ENCODE assay signal across 16 mouse cellular contexts in genomic region chr15:51296841-51297240, GRCm38 (mm10).
"Had no signal": no experiment of that assay in that cellular context is flagged by ENCODE, and none has a peak within 500 bp of the region (broad histone marks: within the 10 kb centered on the region; RNA-seq: fewer than 3 reads in every experiment).

No protein-coding gene starts in this region.

- ATAC-seq: lung, postnatal 0 days; midbrain, embryonic 13.5 days; midbrain, embryonic 15.5 days had no signal

- H3K9me3 ChIP-seq: lung, embryonic 15.5 days; megakaryocyte, embryonic 14.5 days; midbrain, embryonic 13.5 days; midbrain, embryonic 15.5 days; neural tube, embryonic 12.5 days; stomach, embryonic 15.5 days had no signal

- H3K4me3 ChIP-seq: lung, embryonic 15.5 days; megakaryocyte, embryonic 14.5 days; midbrain, embryonic 13.5 days; midbrain, embryonic 15.5 days; neural tube, embryonic 12.5 days; stomach, embryonic 15.5 days had no signal

- H3K4me1 ChIP-seq: lung, embryonic 15.5 days; megakaryocyte, embryonic 14.5 days; midbrain, embryonic 13.5 days; midbrain, embryonic 15.5 days; neural tube, embryonic 12.5 days; stomach, embryonic 15.5 days had no signal

- H3K9ac ChIP-seq: lung, embryonic 15.5 days; midbrain, embryonic 13.5 days; midbrain, embryonic 15.5 days; neural tube, embryonic 12.5 days; stomach, embryonic 15.5 days had no signal

- H3K27ac ChIP-seq: lung, embryonic 15.5 days; macrophage; midbrain, embryonic 13.5 days; midbrain, embryonic 15.5 days; neural tube, embryonic 12.5 days; stomach, embryonic 15.5 days; stomach, postnatal 0 days had no signal

- DNase-seq: lung, adult 2 months; lung, postnatal 14 days; lung, postnatal 36 days; right cerebral cortex, postnatal 14 days; thymus, adult 2 months; thymus, postnatal 25 days; thymus, postnatal 4 days had no signal

- H3K36me3 ChIP-seq: lung, embryonic 15.5 days; midbrain, embryonic 13.5 days; midbrain, embryonic 15.5 days; neural tube, embryonic 12.5 days; stomach, embryonic 15.5 days had no signal
